Mouse (Mus musculus) monocyte, adult 2 months (primary cell): ENCODE results near the gene Ranbp9.

Experiments used
- DNase-seq, 2 experiments: peaks; one replicate each; pipeline ENCODE4 v3.0.0; 2022; ENCODE audit warnings: low spot score in 2 of 2, low read depth in 1 of 2

Gene Ranbp9

GRCm38 (mm10) chr13:43480957-43481858 lies at the start of gene Ranbp9:
Gene Ranbp9 (minus strand): TSS chr13:43481282.
- peak in 1 of 2 experiments; percentile 52 for DNase-seq

- DNase-seq: no peak
These were observed 49.2 kb upstream of the Ranbp9 start for GRCm38 (mm10) chr13:43530129-43530831.

- DNase-seq: no peak
These were observed 45.2 kb upstream of the Ranbp9 start for GRCm38 (mm10) chr13:43526289-43526688.

- peak in 1 of 2 experiments; percentile 13 for DNase-seq
These were observed 44.5 kb upstream of the Ranbp9 start for GRCm38 (mm10) chr13:43525363-43526134.

DNA sequence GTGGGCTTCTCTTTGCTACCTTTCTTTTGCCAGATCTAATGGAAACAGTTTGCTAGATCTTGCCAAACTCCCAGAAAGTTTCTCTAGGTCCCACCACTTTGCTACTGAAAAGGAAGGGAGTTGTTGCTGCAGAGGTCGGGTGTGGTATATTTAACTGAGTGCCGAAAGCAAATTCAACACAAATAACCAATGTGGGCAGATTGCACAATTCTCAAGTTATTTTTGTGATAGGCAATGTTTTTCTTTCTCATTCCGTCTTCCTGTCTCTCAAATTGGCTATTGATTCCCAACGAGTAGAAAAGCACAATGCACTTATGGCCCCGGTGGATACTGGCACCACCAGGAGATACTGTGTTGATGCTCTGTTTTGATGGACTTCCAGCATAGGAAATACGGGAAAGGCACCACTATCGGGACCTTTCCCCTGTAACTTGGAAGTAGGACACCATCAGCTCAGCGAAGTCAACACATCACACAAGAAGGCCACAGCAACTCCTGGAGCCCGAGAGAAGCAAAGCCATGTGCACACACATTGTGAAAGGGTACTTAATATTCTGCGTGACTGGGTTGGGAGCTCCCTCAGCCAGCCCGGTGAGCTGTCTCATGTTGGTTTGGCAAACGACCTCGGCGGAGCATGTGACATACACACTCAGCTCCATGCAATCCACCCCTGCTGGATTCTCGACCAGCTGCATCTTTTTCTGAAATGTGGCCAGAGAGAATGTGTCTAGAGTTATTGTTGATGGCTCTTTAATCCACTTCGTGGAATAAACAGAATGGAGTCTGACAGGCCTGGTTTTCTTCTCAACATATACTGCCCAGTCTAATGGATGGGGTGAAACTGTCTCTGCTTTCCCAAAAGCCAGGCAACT lies 43.6 kb upstream of the Ranbp9 start:
- peak; percentile 24 to 32 for DNase-seq

DNA sequence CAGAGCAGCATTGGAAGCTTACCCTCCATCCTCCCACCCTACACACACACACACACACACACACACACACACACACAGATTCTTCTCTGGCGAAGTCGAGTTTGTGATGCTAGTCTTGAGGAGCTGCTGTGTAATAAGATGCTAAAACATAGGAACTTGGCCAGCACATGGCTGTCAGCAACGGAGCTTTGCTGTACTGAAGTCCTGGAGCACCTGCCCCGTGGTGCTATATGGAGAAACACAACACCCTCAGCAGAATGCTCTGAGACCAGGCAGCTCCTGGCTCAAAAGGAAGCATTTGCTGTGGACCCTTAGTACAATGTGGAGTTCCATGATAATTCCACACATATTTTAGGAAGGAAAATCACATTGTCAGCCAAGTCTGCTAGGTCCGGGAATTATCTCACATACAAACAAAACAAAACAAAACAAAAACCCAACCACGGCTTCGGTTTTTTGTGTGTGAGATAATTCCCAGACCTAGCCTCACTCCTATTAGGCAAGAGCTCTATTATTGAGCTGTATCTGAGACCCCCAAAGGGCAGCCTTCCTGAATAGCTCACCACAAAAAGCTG lies 42.9 kb upstream of the Ranbp9 start:
- DNase-seq: no peak

GRCm38 (mm10) chr13:43521940-43522339 lies 40.9 kb upstream of the Ranbp9 start:
- DNase-seq: no peak

DNA sequence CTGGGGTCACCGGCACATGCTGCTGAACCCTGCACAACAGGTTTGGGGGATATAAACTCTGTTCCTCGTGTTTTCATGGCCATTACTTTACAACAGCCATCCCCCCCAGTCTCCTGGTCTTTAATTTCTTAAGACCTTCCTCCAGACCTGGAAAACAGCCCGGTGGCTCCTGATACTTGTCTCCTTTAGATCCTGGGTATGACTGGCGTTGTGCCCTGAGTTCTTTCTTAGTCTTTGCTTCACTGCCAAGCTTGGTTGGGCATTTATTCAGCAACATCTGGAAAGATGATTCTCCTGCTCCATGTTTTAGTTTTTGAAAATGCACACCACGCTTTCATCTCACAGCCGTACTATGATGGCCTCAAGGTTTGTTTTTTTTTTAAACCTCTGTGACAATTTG lies 38.2 kb upstream of the Ranbp9 start:
- no peak for DNase-seq

GRCm38 (mm10) chr13:43517371-43517770 lies 36.3 kb upstream of the Ranbp9 start:
- no peak for DNase-seq

- DNase-seq: no peak
These were observed 35.8 kb upstream of the Ranbp9 start for GRCm38 (mm10) chr13:43516931-43517330.

DNA sequence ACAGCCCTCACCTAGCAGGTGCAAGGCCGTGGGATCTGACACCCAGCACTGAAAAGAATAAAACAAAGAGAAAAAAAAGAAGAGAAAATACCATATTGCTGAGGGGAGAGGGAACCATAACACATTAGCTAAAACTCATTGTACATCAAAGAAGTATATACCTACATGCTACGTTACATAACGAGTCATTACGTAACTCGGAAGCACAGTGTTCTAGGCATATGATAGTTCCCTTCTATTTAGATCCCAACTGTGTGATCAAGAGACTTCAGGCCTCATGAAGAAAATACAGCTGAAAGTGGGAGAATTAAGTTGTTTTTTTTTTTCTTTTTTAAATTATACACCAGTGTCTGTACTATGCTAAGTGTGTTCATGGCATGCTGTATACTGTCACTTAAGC lies 35.0 kb upstream of the Ranbp9 start:
- no peak for DNase-seq

- DNase-seq: no peak
These were observed 33.9 kb upstream of the Ranbp9 start for GRCm38 (mm10) chr13:43514950-43515358.

DNA sequence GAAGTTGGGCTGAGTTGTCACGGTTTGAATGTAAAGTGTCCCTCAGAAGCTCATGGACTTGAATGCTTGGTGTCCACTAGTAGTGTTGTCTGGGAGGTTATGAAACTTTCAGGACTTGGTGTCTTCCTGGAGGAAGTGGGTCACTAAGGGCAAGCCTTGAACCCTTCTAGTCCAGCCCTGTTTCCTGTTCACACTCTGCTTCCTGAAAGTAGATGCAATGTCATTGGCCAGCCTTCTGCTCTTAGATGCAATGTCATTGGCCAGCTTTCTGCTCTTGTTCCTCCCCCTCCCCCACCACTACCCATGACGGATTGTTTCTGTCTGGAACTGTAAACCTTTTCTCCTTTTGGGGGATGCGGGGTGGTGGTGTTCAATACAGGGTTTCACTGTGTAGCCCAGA lies 31.7 kb upstream of the Ranbp9 start:
- no peak for DNase-seq

- DNase-seq: no peak
These were observed 24.7 kb upstream of the Ranbp9 start for GRCm38 (mm10) chr13:43505798-43506197.

DNA sequence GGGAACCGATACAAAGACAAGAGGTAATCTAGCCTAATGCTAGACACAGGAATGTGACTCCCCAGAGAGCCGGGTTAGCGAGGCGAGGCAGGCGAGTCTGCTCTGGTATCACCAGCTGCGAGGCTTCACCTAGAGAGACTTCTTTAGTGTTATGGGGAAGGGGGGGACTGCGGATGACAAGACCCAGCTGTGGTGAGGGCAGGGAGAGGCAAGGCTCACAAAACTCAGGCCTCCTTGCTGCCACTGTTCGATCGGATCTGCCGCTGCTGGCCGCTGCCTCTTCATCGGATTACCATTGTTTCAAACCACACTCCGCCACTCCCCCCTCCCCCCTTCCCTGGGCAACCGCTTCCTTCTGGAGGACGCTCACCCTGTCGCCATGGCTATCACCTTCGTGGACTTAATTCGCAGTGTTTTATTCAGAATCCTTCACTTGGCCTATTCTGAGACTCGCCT lies 22.3 kb upstream of the Ranbp9 start:
- DNase-seq: no peak

- no peak for DNase-seq
These were observed 20.5 kb upstream of the Ranbp9 start for GRCm38 (mm10) chr13:43501601-43502000.

GRCm38 (mm10) chr13:43500483-43500850 lies 19.4 kb upstream of the Ranbp9 start:
- no peak for DNase-seq

DNA sequence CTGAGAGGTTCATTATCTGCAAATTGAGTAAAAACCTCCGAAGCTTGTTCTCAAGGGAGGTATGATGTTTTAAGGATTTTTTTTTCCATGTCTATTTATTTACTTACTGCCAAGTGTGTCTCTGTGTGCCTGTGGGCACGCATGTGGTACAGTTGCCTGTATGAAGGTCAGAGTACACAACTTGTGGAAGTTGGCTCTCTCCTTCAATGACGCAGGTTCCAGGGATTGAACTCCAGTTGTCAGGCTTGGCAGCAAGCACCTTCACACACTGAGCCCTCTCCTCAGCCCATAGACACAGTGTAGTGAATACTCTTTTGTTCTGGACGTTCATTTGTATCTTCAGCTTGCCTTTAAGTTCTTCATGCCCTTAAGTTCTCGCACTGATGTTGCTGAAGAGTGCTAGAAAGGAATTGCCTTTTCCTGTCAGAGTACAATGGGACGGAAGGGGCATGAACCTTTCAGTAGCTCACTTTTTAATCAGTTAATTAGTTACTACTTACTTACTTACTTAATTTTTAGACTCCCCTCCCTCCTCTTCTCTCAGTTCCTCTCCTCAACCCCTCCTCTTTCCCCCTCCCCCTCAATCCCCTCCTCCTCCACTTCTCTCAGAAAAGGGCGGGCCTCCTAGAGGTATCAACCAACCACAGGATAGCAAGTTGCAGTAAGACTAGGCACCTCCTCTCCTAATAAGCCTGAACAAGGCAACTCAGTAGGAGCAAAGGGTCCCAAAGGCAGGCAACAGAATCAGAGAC lies 18.8 kb upstream of the Ranbp9 start:
- DNase-seq: no peak

- DNase-seq: no peak
These were observed 17.8 kb upstream of the Ranbp9 start for GRCm38 (mm10) chr13:43498849-43499248.
